Mouse (Mus musculus) liver, embryonic 16.5 days (tissue): ENCODE data around the gene Arfip2. TPM values are rescaled to one million over a fixed set of nuclear protein-coding genes. Genes with fewer than 3 reads are reported as not detected.

ENCODE experiments used
- ATAC-seq: fragments of 200-750 bp; cut with Nextera tagmentation; 2 replicates; pipeline ENCODE4 v1.8.0; 2017; ENCODE audit warnings: low read depth, mild to moderate bottlenecking, moderate number of reproducible peaks, moderate library complexity
- H3K27ac ChIP-seq: fragments of 300-500 bp; sonication (generic); 2 replicates; pipeline ENCODE4 v1.5.1; 2014; ENCODE audit warnings: mild to moderate bottlenecking, low read length
- H3K27me3 ChIP-seq: fragments of 300-500 bp; sonication (generic); 2 replicates; pipeline ENCODE4 v1.6.1; 2014; ENCODE audit warnings: low read depth, low read length, mixed read lengths; ENCODE audit not compliant: control insufficient read depth, insufficient read depth
- H3K36me3 ChIP-seq: fragments of 300-500 bp; sonication (generic); 2 replicates; pipeline ENCODE4 v1.6.1; 2014; ENCODE audit warnings: mild to moderate bottlenecking; ENCODE audit not compliant: control insufficient read depth, insufficient read depth
- H3K4me1 ChIP-seq: fragments of 300-500 bp; sonication (generic); 2 replicates; pipeline ENCODE4 v1.6.1; 2014; ENCODE audit warnings: low read depth, low read length, mixed read lengths; ENCODE audit not compliant: control insufficient read depth
- H3K4me2 ChIP-seq: fragments of 300-500 bp; sonication (generic); 2 replicates; pipeline ENCODE4 v1.6.1; 2014; ENCODE audit warnings: low read depth, low read length, mixed read lengths
- H3K4me3 ChIP-seq: fragments of 300-500 bp; sonication (generic); 2 replicates; pipeline ENCODE4 v1.5.1; 2014; ENCODE audit warnings: low read depth, mild to moderate bottlenecking, low read length
- H3K9ac ChIP-seq: fragments of 300-500 bp; sonication (generic); 2 replicates; pipeline ENCODE4 v1.6.1; 2014; ENCODE audit warnings: low read depth, low read length
- H3K9me3 ChIP-seq: fragments of 300-500 bp; sonication (generic); replicated peaks from 2 replicates; pipeline ENCODE4 v1.6.1; 2016; ENCODE audit warnings: low read length; ENCODE audit not compliant: control insufficient read depth
- WGBS: fragments of 180-500 bp; shearing (Covaris S2); extraction: QIAGEN DNeasy Blood & Tissue Kit; methylation state at CpG from one replicate; pipeline ENCODE4 v1.1.7; 2014; ENCODE audit not compliant: insufficient replicate concordance; 5-methylcytosine and 5-hydroxymethylcytosine counted together
- polyA plus RNA-seq: library from polyadenylated mRNA; unstranded; fragments of >200 nt; fragmentation: Nextera tagmentation; extraction: Ambion mirVana; gene quantifications from 2 replicates; pipeline ENCODE4 v1.2.1, GENCODE M21; 2015

The Arfip2 gene
- polyA plus RNA-seq, 1 experiment from 2014 or later = 11.0 TPM

GRCm38 (mm10) chr7:105619701-105620100 is 20.5 kb downstream of the Arfip2 start:
- WGBS = 59% methylated on average over 3 of the region's 3 CpGs
- Histone ChIP-seq H3K27me3 (no peaks in the 10 kb centered on the region), H3K4me1 (no peaks in the 10 kb centered on the region), H3K4me3 (no peak overlapping the region), H3K9me3 (no peaks in the 10 kb centered on the region), H3K27ac (no peak overlapping the region), H3K36me3 (no peaks in the 10 kb centered on the region; the same call in 1 of the 2 replicates), H3K4me2 (no peak overlapping the region), H3K9ac (no peak overlapping the region)
- ATAC-seq = no peak

GRCm38 (mm10) chr7:105617810-105618209 is 22.4 kb downstream of the Arfip2 start:
- Histone ChIP-seq H3K27ac (no peak overlapping the region), H3K4me1 (no peaks in the 10 kb centered on the region), H3K4me2 (no peak overlapping the region), H3K36me3 (no peaks in the 10 kb centered on the region; the same call in 1 of the 2 replicates), H3K9ac (no peak overlapping the region), H3K27me3 (no peaks in the 10 kb centered on the region), H3K4me3 (no peak overlapping the region), H3K9me3 (no peaks in the 10 kb centered on the region)
- 83% methylated on average over 22 of the region's 22 CpGs for WGBS
- no peak for ATAC-seq

GRCm38 (mm10) chr7:105616561-105616960 is 23.7 kb downstream of the Arfip2 start:
- H3K4me2 ChIP-seq = no peak overlapping the region
- no peak for ATAC-seq
- no peak overlapping the region for H3K27ac ChIP-seq
- no peaks in the 10 kb centered on the region; the same call in 1 of the 2 replicates for H3K36me3 ChIP-seq
- no peaks in the 10 kb centered on the region for H3K4me1 ChIP-seq
- WGBS = 72% methylated on average over 6 of the region's 6 CpGs
- no peak overlapping the region for H3K4me3 ChIP-seq
- H3K27me3 ChIP-seq = no peaks in the 10 kb centered on the region
- H3K9ac ChIP-seq = no peak overlapping the region
- H3K9me3 ChIP-seq = no peaks in the 10 kb centered on the region

- Histone ChIP-seq H3K9me3 (no peaks in the 10 kb centered on the region), H3K27ac (no peak overlapping the region), H3K4me3 (no peak overlapping the region), H3K4me2 (no peak overlapping the region), H3K4me1 (no peaks in the 10 kb centered on the region), H3K27me3 (no peaks in the 10 kb centered on the region), H3K9ac (no peak overlapping the region), H3K36me3 (no peaks in the 10 kb centered on the region; the same call in 1 of the 2 replicates)
- no peak for ATAC-seq
- 57% methylated on average over 1 of the region's 1 CpGs for WGBS
Measured at GRCm38 (mm10) chr7:105615720-105616119, 24.5 kb downstream of the Arfip2 start.

- no peak overlapping the region for H3K4me2 ChIP-seq
- no peak overlapping the region for H3K9ac ChIP-seq
- H3K9me3 ChIP-seq = no peaks in the 10 kb centered on the region
- WGBS = 41% methylated on average over 1 of the region's 1 CpGs
- H3K36me3 ChIP-seq = no peaks in the 10 kb centered on the region; the same call in 1 of the 2 replicates
- no peak overlapping the region for H3K4me3 ChIP-seq
- H3K4me1 ChIP-seq = no peaks in the 10 kb centered on the region
- no peak overlapping the region for H3K27ac ChIP-seq
- H3K27me3 ChIP-seq = no peaks in the 10 kb centered on the region
- ATAC-seq = no peak
Measured at GRCm38 (mm10) chr7:105614400-105614799, 25.8 kb downstream of the Arfip2 start.

GRCm38 (mm10) chr7:105611767-105612166 is 28.4 kb downstream of the Arfip2 start:
- Histone ChIP-seq H3K36me3 (no peaks in the 10 kb centered on the region; the same call in 1 of the 2 replicates), H3K4me1 (no peaks in the 10 kb centered on the region), H3K27me3 (no peaks in the 10 kb centered on the region), H3K9me3 (no peaks in the 10 kb centered on the region), H3K9ac (no peak overlapping the region), H3K27ac (no peak overlapping the region), H3K4me3 (no peak overlapping the region), H3K4me2 (no peak overlapping the region)
- ATAC-seq = no peak
- 67% methylated on average over 1 of the region's 1 CpGs for WGBS

- ATAC-seq = no peak
- H3K27ac ChIP-seq = no peak overlapping the region
- no peaks in the 10 kb centered on the region for H3K36me3 ChIP-seq
- no peaks in the 10 kb centered on the region for H3K4me1 ChIP-seq
- H3K9me3 ChIP-seq = no peaks in the 10 kb centered on the region
- no peak overlapping the region for H3K4me2 ChIP-seq
- H3K4me3 ChIP-seq = no peak overlapping the region
- no peak overlapping the region for H3K9ac ChIP-seq
- 35% methylated on average over 3 of the region's 3 CpGs for WGBS
- no peaks in the 10 kb centered on the region for H3K27me3 ChIP-seq
Measured at GRCm38 (mm10) chr7:105608467-105608866, 31.7 kb downstream of the Arfip2 start.

GRCm38 (mm10) chr7:105602860-105603623 is 37.2 kb downstream of the Arfip2 start:
- Histone ChIP-seq H3K27ac (no peak overlapping the region), H3K36me3 (no peaks in the 10 kb centered on the region), H3K4me1 (no peaks in the 10 kb centered on the region), H3K4me3 (no peak overlapping the region), H3K4me2 (no peak overlapping the region), H3K9ac (no peak overlapping the region), H3K27me3 (no peaks in the 10 kb centered on the region), H3K9me3 (no peaks in the 10 kb centered on the region)
- ATAC-seq = no peak
- 33% methylated on average over 9 of the region's 9 CpGs for WGBS

GRCm38 (mm10) chr7:105590097-105590496 is 50.1 kb downstream of the Arfip2 start:
- no peaks in the 10 kb centered on the region for H3K27me3 ChIP-seq
- no peaks in the 10 kb centered on the region for H3K9me3 ChIP-seq
- no peaks in the 10 kb centered on the region; the same call in 1 of the 2 replicates for H3K36me3 ChIP-seq
- WGBS = 34% methylated on average over 7 of the region's 7 CpGs
- ATAC-seq = peak; percentile 13; the same call in 1 of the 2 replicates
- H3K27ac ChIP-seq = no peak overlapping the region
- H3K9ac ChIP-seq = no peak overlapping the region
- H3K4me2 ChIP-seq = no peak overlapping the region
- no peak overlapping the region for H3K4me3 ChIP-seq
- no peaks in the 10 kb centered on the region for H3K4me1 ChIP-seq
